Mouse (Mus musculus) limb, embryonic 11.5 days (tissue): Measurements from ENCODE around the gene Gm7073. TPM values are rescaled to one million over a fixed set of nuclear protein-coding genes. Genes with fewer than 3 reads are reported as not detected.

Experiments used
- ATAC-seq: fragments of 200-750 bp; cut with Nextera tagmentation; 2 replicates; pipeline ENCODE4 v1.8.0; 2017; ENCODE audit warnings: low read depth; ENCODE audit not compliant: insufficient number of reproducible peaks, low FRiP score, low TSS enrichment
- DNase-seq: peaks from one replicate; pipeline ENCODE4 v3.0.0-alpha.2; 2015; ENCODE audit warnings: low spot score
- H3K27ac ChIP-seq: fragments of 300-500 bp; sonication (generic); replicated peaks from 2 replicates; pipeline ENCODE4 v1.5.1; 2014; ENCODE audit warnings: low read depth, mild to moderate bottlenecking, low read length
- H3K27me3 ChIP-seq: fragments of 300-500 bp; sonication (generic); 2 replicates; pipeline ENCODE4 v1.6.1; 2014; ENCODE audit warnings: mild to moderate bottlenecking, low read length, mixed read lengths; ENCODE audit not compliant: control insufficient read depth, insufficient read depth
- H3K36me3 ChIP-seq: fragments of 300-500 bp; sonication (generic); 2 replicates; pipeline ENCODE4 v1.6.1; 2014; ENCODE audit warnings: mild to moderate bottlenecking, low read length, moderate library complexity, mixed read lengths; ENCODE audit not compliant: control insufficient read depth, insufficient read depth
- H3K4me1 ChIP-seq: fragments of 300-500 bp; sonication (generic); 2 replicates; pipeline ENCODE4 v1.6.1; 2014; ENCODE audit warnings: low read length, mixed read lengths; ENCODE audit not compliant: control insufficient read depth, insufficient read depth
- H3K4me2 ChIP-seq: fragments of 300-500 bp; sonication (generic); 2 replicates; pipeline ENCODE4 v1.6.1; 2014; ENCODE audit warnings: low read depth, mild to moderate bottlenecking, moderate library complexity; ENCODE audit not compliant: severe bottlenecking
- H3K4me3 ChIP-seq: fragments of 300-500 bp; sonication (generic); 2 replicates; pipeline ENCODE4 v1.5.1; 2014; ENCODE audit warnings: low read depth, low read length
- H3K9ac ChIP-seq: fragments of 300-500 bp; sonication (generic); 2 replicates; pipeline ENCODE4 v1.6.1; 2014; ENCODE audit warnings: mild to moderate bottlenecking, low read length
- H3K9me3 ChIP-seq: fragments of 300-500 bp; sonication (generic); 2 replicates; pipeline ENCODE4 v1.6.1; 2016; ENCODE audit warnings: low read length; ENCODE audit not compliant: control insufficient read depth
- WGBS: fragments of 180-500 bp; shearing (Covaris S2); extraction: QIAGEN DNeasy Blood & Tissue Kit; methylation state at CpG from one replicate; pipeline ENCODE4 v1.1.7; 2014; 5-methylcytosine and 5-hydroxymethylcytosine counted together
- polyA plus RNA-seq: library from polyadenylated mRNA; unstranded; fragments of >200 nt; fragmentation: Nextera tagmentation; extraction: Ambion mirVana; gene quantifications from 2 replicates; pipeline ENCODE4 v1.2.1, GENCODE M21; 2014

Gene Gm7073
- not detected in 2 replicates for polyA plus RNA-seq

GRCm38 (mm10) chrX:60539149-60539548 is at the start of gene Gm7073:
Gene Gm7073, minus strand, starts transcription at chrX:60539249.
- DNase-seq = no peak
- no peaks in the 10 kb centered on the region for H3K36me3 ChIP-seq
- H3K27ac ChIP-seq = no peak within 1 kb of the TSS
- no peaks in the 10 kb centered on the region for H3K27me3 ChIP-seq
- H3K9ac ChIP-seq = no peak within 1 kb of the TSS
- no peak within 1 kb of the TSS for H3K4me3 ChIP-seq
- no peaks in the 10 kb centered on the region for H3K9me3 ChIP-seq
- ATAC-seq = no peak
- H3K4me2 ChIP-seq = no peak within 1 kb of the TSS
- no peaks in the 10 kb centered on the region for H3K4me1 ChIP-seq

- Histone ChIP-seq H3K27ac (no peak overlapping the region), H3K9me3 (no peaks in the 10 kb centered on the region), H3K9ac (no peak overlapping the region), H3K4me3 (no peak overlapping the region), H3K4me2 (no peak overlapping the region), H3K36me3 (no peaks in the 10 kb centered on the region), H3K27me3 (no peaks in the 10 kb centered on the region), H3K4me1 (no peaks in the 10 kb centered on the region)
- ATAC-seq = no peak
- 48% methylated on average over 1 of the region's 1 CpGs for WGBS
- no peak for DNase-seq
Observed at GRCm38 (mm10) chrX:60570539-60570938, 31.5 kb upstream of the Gm7073 start.

GRCm38 (mm10) chrX:60569047-60569446 is 30.0 kb upstream of the Gm7073 start:
- no peaks in the 10 kb centered on the region for H3K36me3 ChIP-seq
- H3K27me3 ChIP-seq = no peaks in the 10 kb centered on the region
- no peaks in the 10 kb centered on the region for H3K9me3 ChIP-seq
- H3K9ac ChIP-seq = no peak overlapping the region
- no peak overlapping the region for H3K27ac ChIP-seq
- H3K4me2 ChIP-seq = no peak overlapping the region
- no peak overlapping the region for H3K4me3 ChIP-seq
- no peak for DNase-seq
- no peaks in the 10 kb centered on the region for H3K4me1 ChIP-seq
- ATAC-seq = no peak

DNA sequence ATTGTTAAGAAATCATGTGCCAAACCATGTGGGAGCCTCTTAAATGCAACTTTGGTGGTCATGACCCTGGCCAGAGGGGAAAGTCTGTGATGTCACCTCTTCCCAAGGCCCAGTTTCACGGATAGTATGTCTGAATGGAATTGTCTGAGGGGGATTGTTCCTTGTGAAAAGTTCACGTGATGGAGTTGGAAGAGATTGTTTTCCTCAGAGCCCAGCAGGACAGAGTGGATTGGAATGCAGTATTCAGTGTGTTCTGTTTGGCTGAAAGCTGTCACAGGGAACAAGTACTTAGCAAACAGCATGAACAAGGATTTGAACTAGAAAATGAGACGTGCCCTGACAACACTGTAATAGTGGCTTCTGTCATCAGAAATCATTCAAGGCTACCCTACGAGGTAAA is 16.2 kb upstream of the Gm7073 start:
- no peaks in the 10 kb centered on the region for H3K27me3 ChIP-seq
- no peak for ATAC-seq
- no peak for DNase-seq
- H3K9ac ChIP-seq = no peak overlapping the region
- no peaks in the 10 kb centered on the region for H3K36me3 ChIP-seq
- WGBS = 73% methylated on average over 4 of the region's 4 CpGs
- no peak overlapping the region for H3K27ac ChIP-seq
- H3K9me3 ChIP-seq = no peaks in the 10 kb centered on the region
- no peak overlapping the region for H3K4me3 ChIP-seq
- H3K4me2 ChIP-seq = no peak overlapping the region
- H3K4me1 ChIP-seq = no peaks in the 10 kb centered on the region

DNA sequence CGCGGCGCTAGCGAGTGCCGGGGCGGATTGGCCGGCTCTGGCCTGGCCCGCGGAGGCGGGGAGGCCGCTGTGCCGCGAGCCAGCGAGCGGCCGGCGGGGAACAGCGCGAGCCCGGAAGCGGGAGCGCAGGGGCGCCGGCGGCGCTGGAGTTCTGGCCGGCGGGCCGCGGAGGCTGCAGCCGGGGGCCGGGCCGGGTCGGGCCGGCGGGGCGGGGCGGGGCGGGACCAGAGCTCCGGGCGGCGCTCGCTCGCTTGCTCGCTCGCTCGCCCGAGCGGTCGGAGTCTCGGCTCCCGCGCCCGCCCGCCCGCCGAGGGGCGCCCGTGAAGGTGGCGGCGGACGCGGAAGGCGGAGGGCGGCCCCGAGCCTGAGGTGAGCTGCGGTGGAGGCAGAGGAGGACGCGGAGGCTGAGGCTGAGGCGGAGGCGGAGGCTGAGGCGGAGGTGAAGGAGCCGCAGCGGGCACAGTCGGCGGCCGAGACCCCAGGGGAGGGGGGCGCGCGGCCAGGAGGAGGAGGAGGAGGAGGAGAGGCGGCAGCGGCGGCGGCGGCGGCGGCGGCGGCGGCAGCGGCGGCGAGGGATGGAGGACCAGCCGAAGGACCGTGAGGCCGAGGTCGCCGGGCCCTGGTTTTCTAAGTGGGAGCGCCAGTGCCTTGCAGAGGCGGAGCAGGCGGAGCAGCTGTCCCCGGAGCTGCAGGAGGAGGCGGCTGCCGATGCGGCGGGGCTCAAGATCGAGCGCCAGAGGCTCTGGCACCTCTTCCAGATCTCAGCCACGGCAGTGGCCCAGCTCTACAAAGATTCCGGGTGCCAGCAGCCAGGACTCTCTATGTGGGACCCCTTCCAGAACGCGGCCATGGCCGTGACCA is 8.6 kb upstream of the Gm7073 start:
- 9% methylated on average over 27 of the region's 113 CpGs for WGBS
- ATAC-seq = peak; percentile 82
- no peak overlapping the region; the same call in 1 of the 2 replicates for H3K27ac ChIP-seq
- peak; percentile 60 for DNase-seq
- H3K36me3 ChIP-seq = no peaks in the 10 kb centered on the region
- H3K4me2 ChIP-seq = peak overlapping the region; percentile 44
- H3K27me3 ChIP-seq = no peaks in the 10 kb centered on the region
- H3K4me1 ChIP-seq = no peaks in the 10 kb centered on the region
- H3K9ac ChIP-seq = peak overlapping the region; percentile 62
- peak overlapping the region; percentile 39 for H3K4me3 ChIP-seq
- no peaks in the 10 kb centered on the region for H3K9me3 ChIP-seq

GRCm38 (mm10) chrX:60547098-60547443 is 8.0 kb upstream of the Gm7073 start:
- H3K9me3 ChIP-seq = no peaks in the 10 kb centered on the region
- DNase-seq = no peak
- peak overlapping the region; percentile 39 for H3K4me3 ChIP-seq
- 19% methylated on average over 16 of the region's 16 CpGs for WGBS
- H3K4me1 ChIP-seq = no peaks in the 10 kb centered on the region
- no peak for ATAC-seq
- no peaks in the 10 kb centered on the region for H3K27me3 ChIP-seq
- H3K36me3 ChIP-seq = no peaks in the 10 kb centered on the region
- no peak overlapping the region; the same call in 1 of the 2 replicates for H3K27ac ChIP-seq
- peak overlapping the region; percentile 62 for H3K9ac ChIP-seq
- H3K4me2 ChIP-seq = peak overlapping the region; percentile 44

DNA sequence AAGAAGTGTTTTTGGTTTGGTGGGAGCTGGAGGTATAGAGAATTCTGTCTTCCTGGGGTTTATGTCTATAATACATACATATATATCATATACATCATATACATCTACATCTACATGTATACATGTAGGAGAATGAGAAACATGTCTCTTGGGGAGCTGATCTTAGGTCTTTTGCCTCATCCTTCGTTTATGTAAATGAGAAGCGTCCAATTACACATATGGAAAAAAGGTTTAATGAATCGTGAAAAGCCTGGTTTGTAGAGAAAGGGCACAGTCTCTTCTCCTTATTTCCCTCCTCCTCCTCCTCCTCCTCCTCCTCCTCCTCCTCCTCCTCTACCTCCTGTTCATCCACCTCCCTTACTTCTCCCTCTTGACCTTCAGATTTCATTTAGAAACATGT is 6.9 kb upstream of the Gm7073 start:
- H3K4me1 ChIP-seq = no peaks in the 10 kb centered on the region
- H3K27ac ChIP-seq = no peak overlapping the region
- H3K4me3 ChIP-seq = no peak overlapping the region
- no peak for ATAC-seq
- H3K27me3 ChIP-seq = no peaks in the 10 kb centered on the region
- H3K9ac ChIP-seq = no peak overlapping the region
- H3K9me3 ChIP-seq = no peaks in the 10 kb centered on the region
- WGBS = 42% methylated on average over 3 of the region's 3 CpGs
- no peak for DNase-seq
- no peak overlapping the region for H3K4me2 ChIP-seq
- no peaks in the 10 kb centered on the region for H3K36me3 ChIP-seq

DNA sequence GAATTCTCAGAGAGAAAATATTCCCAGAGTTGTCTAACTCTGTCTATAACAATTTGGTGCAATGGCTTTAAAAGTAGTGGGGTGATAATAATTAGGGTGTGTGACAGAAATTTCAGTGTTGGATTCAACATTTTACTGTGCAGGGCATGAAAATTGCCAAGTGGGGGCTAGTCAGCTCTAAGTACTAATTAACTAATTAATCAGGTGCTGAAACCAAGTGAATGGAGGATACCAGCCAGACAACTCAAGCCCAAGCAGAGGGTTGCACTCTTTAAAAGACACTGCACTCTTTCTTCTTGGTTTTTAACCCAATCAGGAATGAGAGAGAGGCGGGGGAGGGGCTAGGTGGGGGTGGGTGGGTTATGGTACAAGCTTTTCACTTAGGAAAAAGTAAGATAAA is 6.4 kb upstream of the Gm7073 start:
- H3K4me1 ChIP-seq = no peaks in the 10 kb centered on the region
- no peak overlapping the region for H3K4me2 ChIP-seq
- 50% methylated on average over 1 of the region's 1 CpGs for WGBS
- H3K9me3 ChIP-seq = no peaks in the 10 kb centered on the region
- no peaks in the 10 kb centered on the region for H3K36me3 ChIP-seq
- ATAC-seq (no peak), DNase-seq (no peak)
- no peak overlapping the region for H3K9ac ChIP-seq
- no peaks in the 10 kb centered on the region for H3K27me3 ChIP-seq
- H3K4me3 ChIP-seq = no peak overlapping the region
- H3K27ac ChIP-seq = no peak overlapping the region

GRCm38 (mm10) chrX:60544098-60544497 is 5.0 kb upstream of the Gm7073 start:
- H3K27me3 ChIP-seq = no peaks in the 10 kb centered on the region
- H3K9ac ChIP-seq = no peak overlapping the region
- H3K4me2 ChIP-seq = no peak overlapping the region
- no peaks in the 10 kb centered on the region for H3K9me3 ChIP-seq
- no peak for ATAC-seq
- 48% methylated on average over 4 of the region's 4 CpGs for WGBS
- no peaks in the 10 kb centered on the region for H3K36me3 ChIP-seq
- no peak for DNase-seq
- no peaks in the 10 kb centered on the region for H3K4me1 ChIP-seq
- no peak overlapping the region for H3K27ac ChIP-seq
- H3K4me3 ChIP-seq = no peak overlapping the region
